Mouse (Mus musculus) erythroblast, embryonic 14.5 days (primary cell): ENCODE data around the gene Scpep1.

ENCODE experiments used
- GATA1 ChIP-seq: IDR thresholded peaks from 2 replicates; pipeline ENCODE4 v1.6.1; 2012; ENCODE audit warnings: low read length, inconsistent platforms, mixed read lengths
- TAL1 ChIP-seq: IDR thresholded peaks from 3 replicates; pipeline ENCODE4 v1.6.1; 2012; ENCODE audit warnings: low read length, inconsistent platforms, mixed read lengths

DNA sequence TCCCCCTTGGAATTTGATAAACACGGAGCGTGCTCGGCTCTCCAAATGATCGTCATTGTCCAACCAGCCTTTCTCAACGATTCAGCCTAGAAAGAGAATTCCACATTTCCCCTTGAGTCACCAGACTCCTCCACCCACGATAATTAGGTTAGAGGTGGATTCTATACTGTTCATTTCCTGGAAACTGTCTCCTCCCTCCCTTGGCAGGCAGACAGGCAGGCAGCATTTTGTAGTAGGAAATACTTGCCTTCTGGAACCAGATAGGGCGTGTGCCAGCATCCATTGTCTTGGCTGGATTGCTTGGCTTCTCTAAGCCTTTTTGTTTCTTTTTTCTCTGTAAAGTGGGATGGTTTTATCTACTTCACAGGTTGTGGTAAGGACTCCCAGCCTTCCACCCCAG lies 41.2 kb upstream of the Scpep1 start:
- no peak for TF ChIP-seq TAL1
- no peak for TF ChIP-seq GATA1
